Mouse (Mus musculus) T-cell, adult 2 months (primary cell): ENCODE data around the gene Crnkl1.
"Not testable (repeated sequence)": the region's sequence is repeated elsewhere in the genome, so short reads cannot be mapped to it uniquely, and the experiment has no call there.

ENCODE experiments used
- DNase-seq: peaks from one replicate; pipeline ENCODE4 v3.0.0; 2022; ENCODE audit warnings: low spot score

Gene Crnkl1

GRCm38 (mm10) chr2:145920941-145921650 lies 13.7 kb downstream of the Crnkl1 start:
- no peak for DNase-seq

DNA sequence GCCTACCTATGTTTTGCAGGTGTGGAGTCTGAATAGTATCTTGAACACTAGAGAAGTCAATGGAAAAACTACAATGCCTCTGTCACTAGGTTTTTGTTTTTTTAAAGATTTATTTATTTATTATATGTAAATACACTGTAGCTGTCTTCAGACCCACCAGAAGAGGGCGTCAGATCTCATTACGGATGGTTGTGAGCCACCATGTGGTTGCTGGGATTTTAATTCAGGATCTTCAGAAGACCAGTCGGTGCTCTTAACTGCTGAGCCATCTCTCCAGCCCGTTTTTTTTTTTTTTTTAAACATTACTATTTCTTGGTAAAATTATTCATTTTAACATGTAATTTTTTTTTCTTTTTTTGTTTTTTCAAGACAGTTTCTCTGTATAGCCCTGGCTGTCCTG lies 28.9 kb downstream of the Crnkl1 start:
- DNase-seq: not testable (repeated sequence)

DNA sequence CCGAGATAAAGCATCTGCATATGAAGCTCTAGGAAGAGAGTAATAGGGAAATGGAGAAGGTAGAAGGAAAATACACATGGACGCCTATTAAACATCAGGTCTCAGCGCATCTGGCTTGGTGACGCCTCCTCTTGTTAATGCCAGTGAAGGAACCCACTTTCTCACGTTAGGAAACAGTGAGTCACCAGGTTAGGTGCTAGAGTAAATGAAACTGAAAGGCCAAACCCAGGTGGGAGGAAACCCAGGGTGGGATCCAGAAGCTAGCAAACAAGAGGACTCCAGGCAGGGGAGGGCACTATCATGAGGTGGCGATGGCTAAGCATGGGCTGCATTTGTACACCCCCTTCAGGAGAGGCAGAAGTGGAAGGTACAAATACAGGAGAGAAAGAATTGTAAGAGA lies 29.7 kb downstream of the Crnkl1 start:
- DNase-seq: peak; percentile 25

DNA sequence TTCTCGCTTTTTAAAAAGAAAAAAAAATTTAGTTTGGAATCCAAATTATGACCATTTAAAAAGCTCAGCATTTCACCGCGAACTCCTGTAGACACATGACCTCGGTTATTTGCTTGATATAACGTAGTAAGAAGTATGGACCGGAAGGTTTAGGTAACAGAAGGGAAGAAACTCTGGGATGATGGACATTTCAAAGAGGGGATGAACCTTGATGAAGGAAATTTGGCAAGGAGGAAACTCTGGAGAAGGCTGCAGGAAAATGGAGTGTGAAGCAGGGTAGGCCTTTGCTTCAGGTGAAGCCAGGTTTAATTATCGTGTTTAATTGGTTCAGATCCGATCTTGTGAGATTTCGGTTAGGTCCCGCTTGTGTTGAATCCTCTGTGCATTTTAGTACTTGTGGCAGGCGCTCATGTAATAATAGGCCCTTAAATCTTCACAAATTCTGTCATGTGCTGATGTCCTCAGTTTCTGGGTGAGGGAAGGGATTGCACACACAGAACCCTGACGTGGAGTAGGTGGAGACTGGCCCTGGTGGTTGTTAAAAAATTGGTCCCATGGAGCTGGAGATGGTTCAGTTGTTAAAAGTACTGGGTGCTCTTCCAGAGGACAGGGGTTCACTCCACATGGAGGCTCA lies 30.7 kb downstream of the Crnkl1 start:
- DNase-seq: no peak

DNA sequence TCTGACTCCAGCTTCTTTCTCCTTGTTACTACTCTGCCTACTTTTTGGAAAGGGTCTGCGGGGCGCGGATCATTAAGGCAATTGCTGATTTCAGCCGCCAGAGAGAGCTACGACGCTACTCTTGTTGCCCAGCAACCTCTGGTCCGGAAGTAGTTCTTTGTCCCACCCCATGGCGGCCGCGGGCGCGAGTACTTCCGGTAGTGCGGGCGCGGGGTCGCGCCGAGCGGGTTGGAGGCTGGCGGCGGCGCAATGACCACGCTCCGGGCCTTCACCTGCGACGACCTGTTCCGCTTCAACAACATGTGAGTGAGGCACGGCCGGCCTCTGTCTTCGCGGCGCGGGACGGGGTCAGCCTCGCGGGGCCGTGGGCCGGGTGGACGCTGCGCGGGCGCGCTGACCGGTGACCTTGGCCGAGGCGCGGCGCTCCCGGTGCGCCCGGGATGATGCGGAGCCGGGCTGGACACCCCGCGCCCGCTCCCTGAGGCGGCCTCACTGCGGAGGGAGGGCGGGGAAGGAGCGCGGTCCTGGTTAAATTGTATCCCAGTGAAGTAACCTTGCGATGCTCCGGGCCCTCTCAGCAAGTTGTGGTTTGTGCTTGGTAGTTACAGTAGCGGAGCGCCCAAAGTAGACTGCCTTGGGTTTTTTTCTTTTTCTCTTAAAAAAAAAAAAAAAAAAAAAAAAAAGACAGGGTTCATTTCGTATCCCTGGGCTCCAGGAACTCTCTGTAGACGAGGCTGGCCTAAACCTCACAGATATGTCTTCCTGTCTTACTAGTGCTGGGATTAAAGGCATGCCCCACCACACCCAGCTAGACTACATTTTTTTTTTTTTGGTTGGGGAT lies 31.5 kb downstream of the Crnkl1 start:
- peak; percentile 85 for DNase-seq

DNA sequence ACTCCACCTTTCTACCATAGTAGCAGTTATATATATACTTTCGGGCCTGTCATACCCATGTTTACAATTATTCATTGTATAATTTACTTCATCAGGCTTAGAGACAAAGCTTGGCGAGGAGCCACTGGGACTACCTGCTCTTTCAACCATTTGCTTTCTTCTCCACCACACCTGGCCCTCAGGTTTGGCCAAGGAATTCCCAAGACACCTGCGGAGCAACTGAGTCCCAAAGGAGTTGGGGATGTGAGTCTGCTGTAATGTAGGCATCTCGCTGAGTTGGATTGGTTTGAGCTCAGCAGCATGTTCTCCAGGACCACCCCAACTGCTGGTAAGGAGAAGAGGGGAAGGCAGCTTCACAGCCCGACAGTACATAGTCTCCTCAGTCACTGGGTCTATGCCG lies 33.0 kb downstream of the Crnkl1 start, which contains the start of gene Naa20:
Naa20 (plus strand) TSS at position 239 of the 400 bp plus-strand sequence.
- DNase-seq: no peak

DNA sequence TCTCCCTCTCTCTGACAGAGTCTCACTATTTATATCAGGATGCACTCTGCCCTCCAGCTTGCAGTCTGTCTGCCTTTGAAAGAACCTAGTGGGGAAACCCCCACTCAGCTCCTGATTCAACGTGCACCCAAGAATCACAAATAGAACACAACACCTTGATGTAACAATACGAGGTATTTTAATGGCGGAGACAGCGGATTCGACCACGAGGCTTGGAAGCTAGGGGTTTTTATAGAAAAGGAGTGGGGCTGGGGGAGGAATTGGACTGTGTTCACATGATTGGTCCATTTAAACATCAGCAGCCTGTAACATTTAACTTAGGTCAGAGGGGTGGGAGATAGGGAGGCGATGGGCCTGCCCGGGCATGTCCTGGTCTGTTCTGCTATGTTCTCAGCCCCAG lies 34.5 kb downstream of the Crnkl1 start:
- not testable (repeated sequence) for DNase-seq

DNA sequence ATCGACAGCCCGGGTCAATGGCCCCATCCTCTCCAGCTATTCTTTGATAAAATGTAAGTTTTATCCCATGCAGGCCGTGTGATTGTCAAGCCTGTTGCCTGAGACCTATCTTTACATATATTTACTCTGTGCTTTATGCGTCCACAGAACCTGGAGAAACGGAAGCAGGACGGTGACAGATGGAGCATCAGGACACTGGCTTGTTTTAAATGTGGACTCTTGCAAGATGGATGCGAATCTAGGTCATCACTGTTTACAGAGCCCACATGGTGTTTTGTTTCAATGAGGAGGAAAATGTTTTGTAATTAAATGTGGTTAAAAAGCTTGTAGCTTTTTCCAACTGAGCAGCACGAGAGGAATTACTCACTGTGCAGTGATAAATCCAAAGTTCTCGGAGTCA lies 36.7 kb downstream of the Crnkl1 start:
- no peak for DNase-seq

DNA sequence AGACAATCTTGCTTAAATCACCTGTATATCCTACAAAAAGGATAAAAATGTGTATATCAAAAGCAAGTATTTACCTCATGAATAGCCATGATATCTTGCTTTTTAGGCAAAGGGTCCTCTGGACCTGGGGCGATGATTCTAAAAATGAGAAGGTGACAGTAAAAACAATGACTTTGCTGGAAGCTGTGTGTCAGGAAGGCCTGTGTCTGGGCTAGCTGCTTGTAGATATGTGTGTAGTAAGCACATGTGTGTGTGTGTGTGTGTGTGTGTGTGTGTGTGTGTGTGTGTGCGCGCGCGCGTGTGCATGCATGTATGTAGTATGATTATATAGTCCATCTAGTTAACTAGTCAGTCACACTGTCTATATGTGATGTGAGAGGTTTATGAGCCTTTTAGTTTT lies 41.1 kb downstream of the Crnkl1 start:
- no peak for DNase-seq

GRCm38 (mm10) chr2:145890571-145890970 lies 44.2 kb downstream of the Crnkl1 start:
- DNase-seq: no peak

GRCm38 (mm10) chr2:145888766-145889480 lies 45.9 kb downstream of the Crnkl1 start:
- no peak for DNase-seq

DNA sequence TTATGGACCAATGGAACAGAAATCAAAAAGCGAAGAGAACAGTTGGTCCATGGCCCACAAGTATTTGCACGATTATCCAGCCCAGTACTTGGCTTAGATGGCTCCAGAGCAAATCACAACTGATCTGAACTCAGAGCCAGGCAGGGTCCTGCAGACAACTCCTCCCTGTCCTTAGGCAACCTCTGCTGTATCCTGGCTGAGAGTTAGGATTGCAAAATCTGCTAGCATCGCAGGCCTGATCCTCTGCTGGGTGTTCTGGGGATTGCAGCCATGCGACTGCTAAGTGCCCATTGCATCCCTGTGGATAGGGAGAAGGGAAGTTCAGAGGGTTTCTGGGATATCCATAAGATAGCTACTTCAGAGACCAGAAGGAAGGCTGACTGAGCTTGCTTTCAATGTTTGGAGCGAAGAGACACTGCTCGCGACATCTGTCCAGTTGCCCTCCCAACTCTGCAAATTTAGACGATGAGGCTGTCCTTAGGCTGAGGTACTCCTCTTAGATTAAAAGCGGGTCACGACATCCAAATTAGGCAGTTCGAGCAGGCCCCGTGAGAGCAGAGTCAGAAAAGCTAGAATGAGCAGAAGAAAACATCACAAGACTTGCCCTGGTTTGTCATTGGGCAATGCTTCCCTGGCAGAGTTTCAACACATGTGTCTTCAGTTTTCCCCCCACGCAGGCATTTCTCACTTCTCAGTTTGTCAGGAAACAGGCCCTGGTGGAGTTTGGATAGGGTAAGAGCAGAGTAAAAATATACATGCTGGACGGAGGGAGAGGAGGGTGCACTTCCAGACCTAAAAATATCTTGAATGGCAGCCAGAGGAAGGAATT lies 46.7 kb downstream of the Crnkl1 start:
- DNase-seq: no peak

- no peak for DNase-seq
These were observed 49.7 kb downstream of the Crnkl1 start for GRCm38 (mm10) chr2:145884913-145885785.

DNA sequence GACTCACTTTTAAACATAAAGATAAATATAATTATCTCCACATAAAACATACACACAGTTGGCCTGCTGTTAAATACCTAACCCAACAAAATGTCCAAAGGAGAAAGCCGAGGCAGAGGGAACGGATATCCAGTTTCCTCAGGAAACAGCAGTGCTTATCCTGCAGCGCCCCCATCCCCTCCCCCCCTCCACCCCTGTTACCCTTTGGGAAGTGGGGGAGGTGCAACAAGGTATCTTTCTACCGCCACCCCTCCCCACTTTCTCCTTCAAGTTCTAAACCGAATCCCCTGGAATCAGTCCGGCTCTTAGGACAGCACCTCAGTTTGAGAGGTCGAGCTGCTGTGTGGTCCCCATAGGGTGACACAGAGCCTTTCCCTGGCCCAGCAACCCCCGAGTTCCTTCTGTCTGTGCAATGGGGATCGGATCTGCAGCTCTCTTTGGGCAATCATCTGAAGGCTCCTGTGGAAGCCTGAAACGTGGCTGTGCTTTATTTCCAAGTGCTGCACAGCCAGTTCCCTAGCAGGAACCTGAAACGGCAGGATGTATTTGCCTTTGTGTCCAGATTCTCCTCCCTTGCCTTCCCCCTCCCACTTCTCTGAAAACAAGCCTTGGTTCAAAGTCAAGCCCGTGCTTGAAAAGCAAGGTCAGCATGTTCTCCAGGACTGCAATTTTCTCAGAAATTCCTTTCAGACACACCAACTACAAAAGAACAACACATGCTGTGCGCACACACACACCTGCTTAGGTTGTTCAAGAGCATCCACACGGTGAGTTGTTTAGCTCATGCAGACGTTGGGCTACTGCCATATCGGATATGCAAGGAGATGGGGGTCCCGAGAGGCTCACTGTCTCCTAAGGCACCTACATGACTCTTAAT lies 50.5 kb downstream of the Crnkl1 start:
- no peak for DNase-seq

DNA sequence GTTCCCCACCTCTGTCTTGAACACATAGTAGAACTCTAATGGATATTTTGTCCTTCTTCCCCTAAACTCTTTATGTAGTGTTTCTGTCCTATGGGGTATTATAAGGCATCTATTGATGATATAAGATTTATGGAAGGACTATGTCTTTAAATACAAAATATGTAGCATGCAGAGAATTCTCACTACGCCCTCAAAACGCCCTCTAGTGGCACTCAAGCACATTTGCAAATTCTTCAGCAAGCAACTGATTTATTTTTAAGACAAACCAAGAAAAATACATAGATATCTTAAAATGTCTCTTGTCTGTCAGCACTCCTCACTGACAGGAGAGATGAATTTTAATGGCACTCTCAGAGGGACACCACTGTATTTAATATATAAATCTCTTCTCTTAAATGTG lies 52.4 kb downstream of the Crnkl1 start:
- no peak for DNase-seq

DNA sequence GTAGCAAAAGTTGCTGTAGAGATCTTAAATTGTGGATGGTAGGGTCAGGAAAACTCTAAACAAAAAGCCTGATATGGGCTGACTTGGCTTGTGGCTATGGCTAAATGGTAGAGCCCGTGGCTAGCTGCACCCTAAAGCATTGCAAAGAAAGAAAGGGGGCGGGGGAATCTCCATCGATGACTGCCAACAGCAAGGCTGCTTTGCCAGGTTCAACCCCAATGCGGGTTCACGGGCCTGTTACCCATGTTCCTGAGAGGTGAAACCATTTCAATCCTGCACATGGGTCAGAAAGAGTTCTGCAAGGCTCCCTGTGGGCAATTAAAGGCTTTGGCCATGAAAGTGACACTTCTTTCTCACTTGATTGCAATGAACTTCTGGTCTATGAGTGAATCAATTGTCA lies 52.9 kb downstream of the Crnkl1 start:
- no peak for DNase-seq

GRCm38 (mm10) chr2:145880887-145881747 lies 53.7 kb downstream of the Crnkl1 start:
- no peak for DNase-seq

GRCm38 (mm10) chr2:145877191-145877590 lies 57.6 kb downstream of the Crnkl1 start:
- DNase-seq: no peak
